Mouse (Mus musculus): ENCODE data around the gene Slc1a4. TPM values are rescaled to one million over a fixed set of nuclear protein-coding genes. Genes with fewer than 3 reads are reported as not detected.

The Slc1a4 gene
- total RNA-seq, 2 experiments from 2014 or later, result 7.8 to 10.6 TPM

Other genes starting within 250 kb of the Slc1a4 start
- gene Actr2, start 219.8 kb downstream of the Slc1a4 start, total RNA-seq (2021), result 100 to 1,000 TPM; 102 to 107 TPM
- 100 to 1,000 TPM; 153 to 156 TPM for gene Rab1a, start 131.3 kb downstream of the Slc1a4 start, total RNA-seq (2021)
- gene Cep68, start 83.3 kb downstream of the Slc1a4 start, total RNA-seq (2021), result 10 to 100 TPM; 29.6 to 39.8 TPM
- gene Sertad2, start 210.5 kb upstream of the Slc1a4 start, total RNA-seq (2021), result 10 to 100 TPM; 13.5 to 17.7 TPM

All from adrenal gland, postnatal 10 days (tissue).